Mouse (Mus musculus) liver, adult 10 weeks (tissue): Measurements from ENCODE around the gene Gkn3. TPM values are rescaled to one million over a fixed set of nuclear protein-coding genes. Genes with fewer than 3 reads are reported as not detected.

Experiments
- polyA plus RNA-seq: library from polyadenylated mRNA; stranded (reverse); fragments of 350-450 nt; fragmentation: Illumina TruSeq; extraction: RNeasy Lipid Tissue Mini Kit (QIAGEN cat#74804); gene quantifications from one replicate; pipeline ENCODE4 v1.2.3, GENCODE M21; 2014; ENCODE audit warnings: low read depth, low replicate concordance

The Gkn3 gene
- polyA plus RNA-seq: not detected

GRCm38 (mm10) chr6:87388877-87389276 lies at the start of gene Gkn3:
TSS of gene Gkn3 (minus strand) at chr6:87388935.

DNA sequence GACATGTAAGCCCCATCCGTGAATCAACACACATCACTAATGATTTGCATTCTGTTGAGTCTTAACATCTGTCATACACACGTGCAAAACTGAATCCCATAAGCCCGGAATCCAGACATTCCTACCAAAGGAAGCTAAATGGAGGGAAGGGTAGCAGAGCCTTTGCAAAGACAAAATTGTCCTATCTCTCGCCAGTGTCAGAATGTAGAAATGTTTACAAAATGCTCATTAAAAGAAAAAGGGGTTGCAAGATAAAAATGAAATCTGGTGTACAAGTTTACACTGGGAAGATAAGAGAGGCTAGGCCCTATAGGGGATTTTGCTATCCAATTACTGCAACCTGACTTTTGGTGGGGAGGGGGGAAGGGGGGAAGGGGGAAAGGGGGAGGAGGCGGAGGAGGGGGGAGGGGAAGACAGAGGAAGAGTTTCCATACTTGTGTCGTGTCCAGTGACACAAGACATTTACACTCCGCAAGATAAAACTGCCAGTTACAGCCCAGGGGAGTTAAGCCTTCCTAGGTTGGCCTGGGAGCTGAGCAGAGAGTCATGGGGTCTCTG lies 39.8 kb upstream of the Gkn3 start, which contains the start of gene Bmp10:
TSS of gene Bmp10 (plus strand) at position 508 of the 558 bp plus-strand sequence.

DNA sequence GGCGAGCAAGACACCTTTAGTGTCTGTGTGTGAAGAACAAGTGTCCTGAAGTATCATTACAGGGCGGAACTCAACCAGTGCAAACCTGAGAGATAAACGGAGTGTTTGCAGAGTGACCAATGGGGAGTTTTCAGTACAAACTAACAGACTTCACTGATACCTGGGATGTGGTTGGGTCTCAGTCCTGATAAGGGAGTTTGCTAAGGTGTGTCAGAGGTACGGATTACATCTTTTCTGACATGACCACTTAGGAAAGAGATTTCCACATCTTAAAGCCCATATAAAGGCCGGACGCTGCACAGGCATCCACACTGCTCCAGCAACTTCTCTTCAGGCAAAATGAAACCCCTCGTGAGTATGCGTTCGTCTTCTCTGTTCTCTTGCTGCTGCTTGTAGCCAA lies 15.7 kb downstream of the Gkn3 start, which contains the start of gene Gkn2:
TSS of gene Gkn2 (plus strand) at position 301 of the 400 bp plus-strand sequence.

DNA sequence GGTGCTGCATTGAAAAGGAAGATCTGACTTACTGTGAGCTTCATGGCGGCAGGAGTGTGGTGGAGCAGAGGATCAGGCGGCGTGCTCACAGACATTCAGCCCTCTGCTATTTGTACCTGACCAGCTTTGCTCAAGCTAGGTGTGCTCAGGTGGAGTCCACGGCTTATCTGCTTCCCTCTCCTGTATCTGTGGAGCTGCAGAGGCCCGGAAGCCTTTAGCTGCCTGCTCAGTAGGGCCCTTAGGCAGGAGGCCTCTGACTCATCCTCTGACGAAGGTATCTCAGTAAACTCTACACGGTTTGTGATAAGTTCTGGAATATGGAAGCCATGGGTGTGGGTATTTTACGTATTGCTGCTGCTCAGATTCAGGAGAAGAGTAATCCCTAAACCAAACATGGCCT lies 37.9 kb downstream of the Gkn3 start, which contains the start of gene Gkn1:
TSS of gene Gkn1 (minus strand) at position 114 of the 400 bp plus-strand sequence.

GRCm38 (mm10) chr6:87335091-87335934 lies 53.4 kb downstream of the Gkn3 start, which contains the start of gene Antxr1:
TSS of gene Antxr1 (minus strand) at chr6:87335821.

Other genes with a start within 250 kb of the Gkn3 start
- gene Antxr1, start 53.1 kb downstream of the Gkn3 start, polyA plus RNA-seq: 1.6 TPM
- not detected for gene Gkn1, start 38.0 kb downstream of the Gkn3 start, polyA plus RNA-seq
- gene Gkn2, start 15.6 kb downstream of the Gkn3 start, polyA plus RNA-seq: not detected
- 4.3 TPM for gene Bmp10, start 40.1 kb upstream of the Gkn3 start, polyA plus RNA-seq
- 0.48 TPM for gene Arhgap25, start 144.3 kb upstream of the Gkn3 start, polyA plus RNA-seq
- not detected for gene Prokr1, start 201.8 kb upstream of the Gkn3 start, polyA plus RNA-seq